Mouse (Mus musculus): ENCODE data around the gene Mogat1. TPM values are rescaled to one million over a fixed set of nuclear protein-coding genes. Genes with fewer than 3 reads are reported as not detected.

Mogat1 gene
- polyA plus RNA-seq, 1 experiment from 2014 or later: 0.46 TPM

- no peak overlapping the region for H3K9ac ChIP-seq (replicated peaks; ENCODE audit: low read length)
- no peaks in the 10 kb centered on the region for H3K9me3 ChIP-seq (ENCODE audit: low read length)
- H3K4me2 ChIP-seq (replicated peaks; ENCODE audit: low read depth, low read length): no peak overlapping the region
- ATAC-seq (ENCODE audit: low FRiP score, low TSS enrichment): no peak
- H3K4me3 ChIP-seq (ENCODE audit: low read length): no peak overlapping the region
- no peaks in the 10 kb centered on the region; the same call in 1 of the 2 replicates for H3K27me3 ChIP-seq (ENCODE audit: insufficient read depth, low read length)
- H3K36me3 ChIP-seq (ENCODE audit: insufficient read depth, low read length): no peaks in the 10 kb centered on the region
- 63% methylated on average over 1 of the region's 1 CpGs for WGBS
- H3K27ac ChIP-seq (ENCODE audit: low read length): no peak overlapping the region
- H3K4me1 ChIP-seq (ENCODE audit: insufficient read depth, low read length): no peaks in the 10 kb centered on the region; the same call in 1 of the 2 replicates
These were observed 3.7 kb upstream of the Mogat1 start for GRCm38 (mm10) chr1:78507137-78507536.

- ATAC-seq (ENCODE audit: low FRiP score, low TSS enrichment): peak; percentile 69
- WGBS: 4% methylated on average over 25 of the region's 25 CpGs
- H3K4me3 ChIP-seq (ENCODE audit: low read length): peak within 1 kb of the TSS; percentile 23
- no peaks in the 10 kb centered on the region; the same call in 1 of the 2 replicates for H3K4me1 ChIP-seq (ENCODE audit: insufficient read depth, low read length)
- H3K4me2 ChIP-seq (replicated peaks; ENCODE audit: low read depth, low read length): peak within 1 kb of the TSS; percentile 55
- H3K9ac ChIP-seq (replicated peaks; ENCODE audit: low read length): 0 out of 2 replicates have a peak within 1 kb of the TSS, but pooled peaks have one; percentile 31
- no peaks in the 10 kb centered on the region for H3K36me3 ChIP-seq (ENCODE audit: insufficient read depth, low read length)
- no peaks in the 10 kb centered on the region; the same call in 1 of the 2 replicates for H3K27me3 ChIP-seq (ENCODE audit: insufficient read depth, low read length)
- H3K9me3 ChIP-seq (ENCODE audit: low read length): no peaks in the 10 kb centered on the region
- no peak within 1 kb of the TSS for H3K27ac ChIP-seq (ENCODE audit: low read length)
These were observed 900 bp downstream of the Mogat1 start, which contains the start of gene BC035947 for GRCm38 (mm10) chr1:78511621-78512160. Gene BC035947, minus strand, starts transcription at chr1:78512158.

- Histone ChIP-seq H3K27ac (ENCODE audit: low read length) (no peak overlapping the region), H3K4me3 (ENCODE audit: low read length) (no peak overlapping the region), H3K4me2 (replicated peaks; ENCODE audit: low read depth, low read length) (no peak overlapping the region), H3K9me3 (ENCODE audit: low read length) (no peaks in the 10 kb centered on the region), H3K27me3 (ENCODE audit: insufficient read depth, low read length) (no peaks in the 10 kb centered on the region; the same call in 1 of the 2 replicates), H3K4me1 (ENCODE audit: insufficient read depth, low read length) (no peaks in the 10 kb centered on the region; the same call in 1 of the 2 replicates), H3K36me3 (ENCODE audit: insufficient read depth, low read length) (no peaks in the 10 kb centered on the region), H3K9ac (replicated peaks; ENCODE audit: low read length) (no peak overlapping the region)
- ATAC-seq (ENCODE audit: low FRiP score, low TSS enrichment): no peak
- WGBS: 80% methylated on average over 8 of the region's 8 CpGs
These were observed 2.0 kb downstream of the Mogat1 start for GRCm38 (mm10) chr1:78512756-78513155.

- Histone ChIP-seq H3K27me3 (ENCODE audit: insufficient read depth, low read length) (no peaks in the 10 kb centered on the region), H3K27ac (ENCODE audit: low read length) (no peak overlapping the region), H3K9me3 (ENCODE audit: low read length) (no peaks in the 10 kb centered on the region), H3K4me2 (replicated peaks; ENCODE audit: low read depth, low read length) (no peak overlapping the region), H3K4me1 (ENCODE audit: insufficient read depth, low read length) (no peaks in the 10 kb centered on the region), H3K4me3 (ENCODE audit: low read length) (no peak overlapping the region), H3K9ac (replicated peaks; ENCODE audit: low read length) (no peak overlapping the region), H3K36me3 (ENCODE audit: insufficient read depth, low read length) (no peaks in the 10 kb centered on the region)
- ATAC-seq (ENCODE audit: low FRiP score, low TSS enrichment): no peak
- 88% methylated on average over 7 of the region's 7 CpGs for WGBS
These were observed 8.1 kb downstream of the Mogat1 start for GRCm38 (mm10) chr1:78518907-78519306.

- peak overlapping the region; percentile 31; the same call in 1 of the 2 replicates for H3K4me2 ChIP-seq (replicated peaks; ENCODE audit: low read depth, low read length)
- no peaks in the 10 kb centered on the region for H3K9me3 ChIP-seq (ENCODE audit: low read length)
- no peak overlapping the region for H3K9ac ChIP-seq (replicated peaks; ENCODE audit: low read length)
- 0 out of 2 replicates have a peak overlapping the region, but pooled peaks have one; percentile 3 for H3K4me3 ChIP-seq (ENCODE audit: low read length)
- H3K27ac ChIP-seq (ENCODE audit: low read length): no peak overlapping the region
- H3K4me1 ChIP-seq (ENCODE audit: insufficient read depth, low read length): peaks cover 9% of the 10 kb centered on the region
- no peaks in the 10 kb centered on the region for H3K36me3 ChIP-seq (ENCODE audit: insufficient read depth, low read length)
- H3K27me3 ChIP-seq (ENCODE audit: insufficient read depth, low read length): no peaks in the 10 kb centered on the region
- 28% methylated on average over 23 of the region's 23 CpGs for WGBS
- 0 out of 2 replicates have a peak, but pooled peaks have one; percentile 66 for ATAC-seq (ENCODE audit: low FRiP score, low TSS enrichment)
These were observed 14.5 kb downstream of the Mogat1 start for GRCm38 (mm10) chr1:78525189-78525886.

- H3K27ac ChIP-seq (ENCODE audit: low read length): no peak overlapping the region
- H3K9me3 ChIP-seq (ENCODE audit: low read length): no peaks in the 10 kb centered on the region
- H3K36me3 ChIP-seq (ENCODE audit: insufficient read depth, low read length): no peaks in the 10 kb centered on the region
- no peak overlapping the region for H3K4me2 ChIP-seq (replicated peaks; ENCODE audit: low read depth, low read length)
- 93% methylated on average over 3 of the region's 3 CpGs for WGBS
- H3K9ac ChIP-seq (replicated peaks; ENCODE audit: low read length): no peak overlapping the region
- no peaks in the 10 kb centered on the region for H3K27me3 ChIP-seq (ENCODE audit: insufficient read depth, low read length)
- no peak overlapping the region for H3K4me3 ChIP-seq (ENCODE audit: low read length)
- ATAC-seq (ENCODE audit: low FRiP score, low TSS enrichment): no peak
- H3K4me1 ChIP-seq (ENCODE audit: insufficient read depth, low read length): peaks cover 9% of the 10 kb centered on the region
These were observed 17.6 kb downstream of the Mogat1 start for GRCm38 (mm10) chr1:78528356-78528755.

- Histone ChIP-seq H3K4me3 (ENCODE audit: low read length) (no peak overlapping the region), H3K27ac (ENCODE audit: low read length) (no peak overlapping the region), H3K4me2 (replicated peaks; ENCODE audit: low read depth, low read length) (no peak overlapping the region), H3K27me3 (ENCODE audit: insufficient read depth, low read length) (no peaks in the 10 kb centered on the region), H3K9me3 (ENCODE audit: low read length) (no peaks in the 10 kb centered on the region), H3K9ac (replicated peaks; ENCODE audit: low read length) (no peak overlapping the region), H3K4me1 (ENCODE audit: insufficient read depth, low read length) (peaks cover 9% of the 10 kb centered on the region), H3K36me3 (ENCODE audit: insufficient read depth, low read length) (no peaks in the 10 kb centered on the region)
- ATAC-seq (ENCODE audit: low FRiP score, low TSS enrichment): no peak
- WGBS: 89% methylated on average over 8 of the region's 8 CpGs
These were observed 18.2 kb downstream of the Mogat1 start for GRCm38 (mm10) chr1:78529011-78529410.

GRCm38 (mm10) chr1:78530500-78531215, 19.9 kb downstream of the Mogat1 start:
- H3K27me3 ChIP-seq (ENCODE audit: insufficient read depth, low read length): no peaks in the 10 kb centered on the region
- ATAC-seq (ENCODE audit: low FRiP score, low TSS enrichment): no peak
- no peak overlapping the region for H3K4me2 ChIP-seq (replicated peaks; ENCODE audit: low read depth, low read length)
- no peak overlapping the region for H3K27ac ChIP-seq (ENCODE audit: low read length)
- no peak overlapping the region for H3K9ac ChIP-seq (replicated peaks; ENCODE audit: low read length)
- H3K36me3 ChIP-seq (ENCODE audit: insufficient read depth, low read length): no peaks in the 10 kb centered on the region
- H3K9me3 ChIP-seq (ENCODE audit: low read length): no peaks in the 10 kb centered on the region
- peaks cover 6% of the 10 kb centered on the region for H3K4me1 ChIP-seq (ENCODE audit: insufficient read depth, low read length)
- 72% methylated on average over 7 of the region's 7 CpGs for WGBS
- H3K4me3 ChIP-seq (ENCODE audit: low read length): no peak overlapping the region

- Histone ChIP-seq H3K9ac (replicated peaks; ENCODE audit: low read length) (no peak overlapping the region), H3K36me3 (ENCODE audit: insufficient read depth, low read length) (no peaks in the 10 kb centered on the region), H3K27me3 (ENCODE audit: insufficient read depth, low read length) (no peaks in the 10 kb centered on the region), H3K4me1 (ENCODE audit: insufficient read depth, low read length) (0 out of 2 replicates have a peak, but pooled peaks cover 2% of the 10 kb centered on the region), H3K4me3 (ENCODE audit: low read length) (no peak overlapping the region), H3K27ac (ENCODE audit: low read length) (no peak overlapping the region), H3K4me2 (replicated peaks; ENCODE audit: low read depth, low read length) (no peak overlapping the region), H3K9me3 (ENCODE audit: low read length) (no peaks in the 10 kb centered on the region)
- WGBS: 86% methylated on average over 15 of the region's 15 CpGs
- no peak for ATAC-seq (ENCODE audit: low FRiP score, low TSS enrichment)
These were observed 21.5 kb downstream of the Mogat1 start for GRCm38 (mm10) chr1:78532184-78532800.

Measured in kidney, embryonic 16.5 days (tissue).